Mouse (Mus musculus) ES-Bruce4 (cell line): Measurements from ENCODE around the gene Plekha4. TPM values are rescaled to one million over a fixed set of nuclear protein-coding genes. Genes with fewer than 3 reads are reported as not detected.
"Not testable (repeated sequence)": the region's sequence is repeated elsewhere in the genome, so short reads cannot be mapped to it uniquely, and the experiment has no call there.

Experiments used
- H3K27ac ChIP-seq: 2 replicates; pipeline ENCODE4 v1.5.1; 2012; ENCODE audit warnings: low read length, inconsistent platforms; ENCODE audit not compliant: insufficient read depth
- H3K27me3 ChIP-seq: 2 replicates; pipeline ENCODE4 v1.6.1; 2012; ENCODE audit warnings: mild to moderate bottlenecking, low read length, inconsistent platforms; ENCODE audit not compliant: control insufficient read depth, poor library complexity, insufficient read depth, severe bottlenecking
- H3K36me3 ChIP-seq: 2 replicates; pipeline ENCODE4 v1.6.1; 2012; ENCODE audit warnings: inconsistent platforms, mild to moderate bottlenecking, low read length, moderate library complexity; ENCODE audit not compliant: control insufficient read depth, poor library complexity, insufficient read depth, severe bottlenecking
- H3K4me1 ChIP-seq: one replicate; pipeline ENCODE4 v1.8.1; 2011; ENCODE audit warnings: low read length; ENCODE audit not compliant: control insufficient read depth, insufficient read depth
- H3K4me3 ChIP-seq: 2 replicates; pipeline ENCODE4 v1.5.1; 2011; ENCODE audit warnings: low read depth, mild to moderate bottlenecking, low read length
- H3K9ac ChIP-seq: 2 replicates; pipeline ENCODE4 v1.6.1; 2012; ENCODE audit warnings: low read depth, mild to moderate bottlenecking, inconsistent platforms; ENCODE audit not compliant: poor library complexity, severe bottlenecking
- H3K9me3 ChIP-seq: replicated peaks from 2 replicates; pipeline ENCODE4 v1.6.1; 2012; ENCODE audit warnings: mild to moderate bottlenecking, low read length, inconsistent platforms; ENCODE audit not compliant: control insufficient read depth, poor library complexity, insufficient read depth, severe bottlenecking
- CTCF ChIP-seq: IDR thresholded peaks from one replicate; pipeline ENCODE4 v1.8.1; 2011; ENCODE audit warnings: low read depth, low read length
- EP300 ChIP-seq: IDR thresholded peaks from 2 replicates; pipeline ENCODE4 v1.6.1; 2011; ENCODE audit warnings: low read depth, low read length; ENCODE audit not compliant: insufficient read depth
- POLR2A ChIP-seq: IDR thresholded peaks from one replicate; pipeline ENCODE4 v1.8.1; 2011; ENCODE audit warnings: low read length; ENCODE audit not compliant: insufficient read depth
- polyA plus RNA-seq: library from polyadenylated mRNA; stranded (reverse); fragments of >200 nt; gene quantifications from 2 replicates; pipeline ENCODE4 v1.2.4, GENCODE M21; 2011; ENCODE audit warnings: low read depth; ENCODE audit not compliant: missing spikeins, insufficient read depth, insufficient read length

Gene Plekha4
- polyA plus RNA-seq, 1 experiment, result 14.3 TPM

DNA sequence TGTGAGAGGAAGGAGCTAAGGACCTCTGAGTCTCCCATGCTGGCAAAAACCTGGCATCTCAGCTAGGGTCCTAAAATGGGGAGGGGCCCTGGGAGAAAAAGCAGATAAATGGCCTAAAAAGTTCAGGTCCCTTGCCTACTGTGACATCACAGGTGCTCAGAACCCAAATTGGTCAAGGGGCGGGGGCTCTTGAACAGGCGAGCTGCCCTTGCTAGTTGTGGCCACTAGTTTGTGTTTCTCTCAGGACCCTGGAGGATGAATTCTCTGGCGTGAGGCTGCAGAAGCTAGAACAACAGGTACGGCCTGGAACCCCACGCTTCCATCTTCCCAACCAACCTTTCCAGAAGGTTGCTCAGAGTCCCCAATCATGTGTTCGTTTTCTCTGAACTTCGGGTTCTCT, 11.7 kb upstream of the Plekha4 start:
- peaks cover 7% of the 10 kb centered on the region for H3K4me1 ChIP-seq
- H3K4me3 ChIP-seq, result no peak overlapping the region
- no peaks in the 10 kb centered on the region for H3K9me3 ChIP-seq
- H3K27me3 ChIP-seq, result no peaks in the 10 kb centered on the region
- 0 out of 2 replicates have a peak overlapping the region, but pooled peaks have one; percentile 7 for H3K27ac ChIP-seq
- H3K9ac ChIP-seq, result no peak overlapping the region
- H3K36me3 ChIP-seq, result no peaks in the 10 kb centered on the region
- TF ChIP-seq CTCF (no peak), EP300 (no peak), POLR2A (no peak)

DNA sequence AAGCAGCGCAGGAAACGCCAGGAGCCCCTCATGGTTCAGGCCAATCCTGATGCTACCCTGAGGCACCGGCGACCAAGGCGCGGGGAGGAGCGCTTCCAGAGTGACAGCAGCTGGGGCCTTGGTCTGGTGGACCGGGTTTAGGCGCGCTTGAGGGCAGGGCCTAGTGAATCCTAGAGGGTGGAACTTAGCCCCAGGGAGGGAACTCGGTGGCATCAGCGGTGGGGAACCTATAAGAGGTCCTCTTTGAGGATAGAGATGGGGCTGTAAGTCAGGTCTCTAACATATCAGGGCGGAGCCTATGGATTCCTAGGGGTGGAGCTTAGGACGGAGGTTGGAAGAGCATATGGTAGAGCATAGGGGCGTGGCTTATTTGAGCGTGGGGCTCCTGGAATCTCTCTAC, 10.7 kb upstream of the Plekha4 start:
- H3K27ac ChIP-seq, result no peak overlapping the region
- H3K36me3 ChIP-seq, result no peaks in the 10 kb centered on the region
- H3K9ac ChIP-seq, result no peak overlapping the region
- peak overlapping the region; percentile 15; the same call in 1 of the 2 replicates for H3K4me3 ChIP-seq
- H3K27me3 ChIP-seq, result no peaks in the 10 kb centered on the region
- no peaks in the 10 kb centered on the region for H3K9me3 ChIP-seq
- TF ChIP-seq EP300 (no peak), CTCF (no peak), POLR2A (no peak)
- peaks cover 9% of the 10 kb centered on the region for H3K4me1 ChIP-seq

DNA sequence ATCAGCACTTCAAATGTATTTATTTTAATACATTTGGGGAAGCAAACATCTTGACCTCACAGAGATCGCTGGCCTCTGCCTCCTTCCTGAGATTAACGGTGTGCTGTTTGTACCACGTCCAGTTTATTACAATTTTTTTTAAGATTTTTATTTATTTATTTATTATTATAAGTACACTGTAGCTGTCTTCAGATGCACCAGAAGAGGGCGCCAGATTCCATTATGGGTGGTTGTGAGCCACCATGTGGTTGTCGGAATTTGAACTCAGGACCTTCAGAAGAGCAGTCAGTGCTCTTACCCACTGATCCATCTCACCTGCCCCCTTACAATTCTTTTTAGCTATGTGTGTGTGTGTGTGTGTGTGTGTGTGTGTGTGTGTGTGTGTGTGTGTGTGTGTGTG, 9.3 kb upstream of the Plekha4 start:
- not testable (repeated sequence) for H3K9me3 ChIP-seq, H3K36me3 ChIP-seq, H3K9ac ChIP-seq, H3K4me3 ChIP-seq, H3K27me3 ChIP-seq, H3K4me1 ChIP-seq, H3K27ac ChIP-seq

DNA sequence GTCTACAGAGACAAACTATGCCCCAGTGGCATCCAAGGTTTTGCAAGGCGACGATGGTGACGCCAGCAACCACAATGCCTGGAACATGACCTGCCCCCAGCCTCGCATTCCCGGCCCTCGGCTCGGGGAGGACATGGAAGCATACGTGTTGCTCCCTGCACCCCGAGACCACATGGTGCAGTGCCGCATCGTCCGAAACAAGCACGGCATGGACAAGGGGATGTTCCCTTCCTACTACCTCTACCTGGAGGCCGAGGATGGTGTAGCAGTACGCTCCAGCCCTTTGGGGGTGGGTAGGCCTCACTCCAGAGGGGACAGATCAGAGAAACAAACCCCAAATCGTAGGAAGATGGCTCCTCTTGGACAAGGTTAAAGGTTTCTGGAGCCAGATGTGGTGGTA, 7.5 kb upstream of the Plekha4 start:
- TF ChIP-seq POLR2A, result no peak
- peak; percentile 3; the same call in 1 of the 2 replicates for TF ChIP-seq EP300
- Histone ChIP-seq H3K4me1 (peaks cover 9% of the 10 kb centered on the region), H3K9me3 (no peaks in the 10 kb centered on the region), H3K9ac (no peak overlapping the region), H3K27ac (peak overlapping the region; percentile 0; the same call in 1 of the 2 replicates), H3K36me3 (peaks cover 6% of the 10 kb centered on the region), H3K27me3 (no peaks in the 10 kb centered on the region), H3K4me3 (no peak overlapping the region)

DNA sequence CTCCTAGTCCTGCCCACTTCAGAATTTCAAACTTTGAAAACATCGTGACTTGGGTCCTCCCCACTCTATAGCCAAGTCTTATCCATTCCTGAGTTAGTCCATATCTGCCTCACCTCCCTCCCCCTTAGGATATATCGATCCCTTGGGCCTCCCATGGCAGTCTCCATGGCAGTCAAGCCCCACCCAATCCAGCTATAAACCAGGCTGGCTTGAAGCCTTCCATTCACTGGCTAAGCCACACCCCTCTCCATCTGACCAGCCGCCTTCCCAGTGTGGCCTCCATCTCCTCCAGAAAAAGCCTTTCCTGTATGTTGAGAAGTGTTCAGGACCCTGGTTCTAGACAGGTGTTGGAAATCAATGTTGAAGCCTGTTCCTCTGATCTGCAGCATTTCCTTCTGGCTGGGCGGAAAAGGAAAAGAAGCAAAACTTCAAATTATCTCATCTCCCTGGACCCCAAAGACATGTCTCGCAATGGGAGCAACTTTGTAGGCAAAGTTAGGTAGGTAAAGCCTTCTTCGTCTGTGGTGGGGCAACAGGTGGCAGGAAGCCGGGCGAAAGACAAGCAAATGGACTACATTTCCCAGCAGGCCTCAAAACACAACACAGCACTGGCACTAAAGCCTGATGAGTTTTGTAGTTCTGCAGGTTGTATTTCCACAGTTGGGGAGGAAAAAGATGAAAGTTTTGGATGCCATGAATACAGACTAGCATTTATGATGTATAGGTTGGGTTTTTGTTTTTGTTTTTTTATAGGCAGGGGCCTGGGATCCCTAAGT, 6.6 kb upstream of the Plekha4 start:
- H3K36me3 ChIP-seq, result peaks cover 11% of the 10 kb centered on the region
- peak overlapping the region; percentile 72 for H3K27ac ChIP-seq

DNA sequence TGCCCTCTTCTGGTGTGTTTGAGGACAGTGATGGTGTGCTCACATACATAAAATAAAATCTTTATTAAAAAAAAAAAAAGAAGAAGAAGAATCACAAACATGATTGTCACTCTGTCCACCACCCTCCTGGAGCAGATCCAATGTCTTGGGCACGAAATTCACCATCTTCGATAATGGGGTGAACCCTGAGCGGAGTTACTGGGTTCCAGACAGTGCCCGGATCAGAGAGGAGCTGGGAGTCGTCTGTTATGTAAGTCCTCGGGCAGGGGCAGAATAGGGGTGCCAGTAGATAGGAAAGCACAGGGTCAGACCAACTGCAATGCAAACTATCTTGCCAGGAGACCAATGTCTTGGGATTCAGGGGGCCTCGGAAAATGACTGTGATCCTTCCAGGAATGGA, 5.5 kb upstream of the Plekha4 start:
- Histone ChIP-seq H3K27ac (no peak overlapping the region), H3K4me1 (peaks cover 9% of the 10 kb centered on the region), H3K9me3 (no peaks in the 10 kb centered on the region), H3K9ac (peak overlapping the region; percentile 56; the same call in 1 of the 2 replicates), H3K4me3 (no peak overlapping the region), H3K27me3 (no peaks in the 10 kb centered on the region), H3K36me3 (peaks cover 12% of the 10 kb centered on the region)
- no peak for TF ChIP-seq CTCF

More for the DNA sequence above, 6.6 kb upstream of the Plekha4 start:
- Histone ChIP-seq H3K9ac (no peak overlapping the region), H3K9me3 (no peaks in the 10 kb centered on the region), H3K4me1 (peaks cover 9% of the 10 kb centered on the region), H3K27me3 (no peaks in the 10 kb centered on the region), H3K4me3 (0 out of 2 replicates have a peak overlapping the region, but pooled peaks have one; percentile 2)
- TF ChIP-seq EP300, result no peak
- no peak for TF ChIP-seq CTCF
- TF ChIP-seq POLR2A, result no peak
